In genomic region chr6:73523658-73524057, GRCm38 (mm10) we compare ENCODE assay signal across 15 mouse cellular contexts. TPM values are rescaled to one million over a fixed set of nuclear protein-coding genes. Genes with fewer than 3 reads are reported as not detected.
DNase-seq lines count a peak whose midpoint lies in the region; ATAC-seq and TF ChIP-seq lines count a peak whose summit lies in the region.
"Had no signal": no experiment of that assay in that cellular context is flagged by ENCODE, and none has a peak within 500 bp of the region (broad histone marks: within the 10 kb centered on the region; RNA-seq: fewer than 3 reads in every experiment).

No protein-coding gene starts in this region.

- ATAC-seq in lung, embryonic 14.5 days (ENCODE audit: insufficient read depth), result no peak
- ATAC-seq in megakaryocyte-erythroid progenitor cell, adult 5-6 weeks (replicated peaks; ENCODE audit: low FRiP score, low TSS enrichment, poor library complexity, severe bottlenecking), result no peak
- ATAC-seq: midbrain, embryonic 16.5 days had no signal

- no peaks in the 10 kb centered on the region for H3K4me1 ChIP-seq in heart, adult 2 months (ENCODE audit: control insufficient read depth, insufficient read depth, low read length)
- no peaks in the 10 kb centered on the region for H3K4me1 ChIP-seq in lung, embryonic 14.5 days (ENCODE audit: insufficient read depth)
- H3K4me1 ChIP-seq: heart, embryonic 13.5 days; lung, embryonic 15.5 days had no signal

- no peaks in the 10 kb centered on the region for H3K36me3 ChIP-seq in heart, adult 2 months (ENCODE audit: control insufficient read depth, insufficient read depth, low read length)
- H3K36me3 ChIP-seq in lung, embryonic 14.5 days (ENCODE audit: insufficient read depth), result no peaks in the 10 kb centered on the region
- H3K36me3 ChIP-seq: heart, embryonic 13.5 days; lung, embryonic 15.5 days had no signal

- no peaks in the 10 kb centered on the region for H3K9me3 ChIP-seq in lung, embryonic 14.5 days (ENCODE audit: low read depth, low read length)
- H3K9me3 ChIP-seq: heart, embryonic 13.5 days; lung, embryonic 15.5 days had no signal

- no peak overlapping the region for H3K9ac ChIP-seq in heart, adult 2 months (ENCODE audit: low read depth, low read length)
- no peak overlapping the region for H3K9ac ChIP-seq in lung, embryonic 14.5 days
- H3K9ac ChIP-seq: heart, embryonic 13.5 days; lung, embryonic 15.5 days had no signal

- no peak overlapping the region for H3K27ac ChIP-seq in heart, adult 2 months
- H3K27ac ChIP-seq in lung, embryonic 14.5 days (ENCODE audit: low read depth), result no peak overlapping the region
- H3K27ac ChIP-seq: heart, embryonic 13.5 days; lung, embryonic 15.5 days had no signal

- no peaks in the 10 kb centered on the region for H3K79me2 ChIP-seq in heart, adult 2 months (replicated peaks; ENCODE audit: control insufficient read depth, insufficient read depth, low read length)

- intact Hi-C loops in heart, adult 2 months (cut with DNase I), result no loop called here

- no peak for TF ChIP-seq POLR2A in heart, adult 2 months (IDR thresholded peaks at IDR 0.05; ENCODE audit: insufficient read depth, low read depth, low read length)

- H3K4me3 ChIP-seq in heart, adult 2 months, result no peak overlapping the region
- no peak overlapping the region for H3K4me3 ChIP-seq in lung, embryonic 14.5 days (ENCODE audit: low read depth, low read length)
- H3K4me3 ChIP-seq: heart, embryonic 13.5 days; lung, embryonic 15.5 days had no signal

- TF ChIP-seq EP300 in heart, adult 2 months (IDR thresholded peaks at IDR 0.05; ENCODE audit: insufficient read depth, low read depth, low read length), result no peak

- WGBS in heart, adult 2 months, result 65% methylated on average over 9 of the region's 9 CpGs
- 63% methylated on average over 9 of the region's 9 CpGs for WGBS in lung, embryonic 14.5 days

- H3K4me2 ChIP-seq in lung, embryonic 14.5 days, result no peak overlapping the region
- H3K4me2 ChIP-seq: heart, embryonic 13.5 days; lung, embryonic 15.5 days had no signal

- TF ChIP-seq CTCF in heart, adult 2 months (IDR thresholded peaks at IDR 0.05), result 0 out of 2 replicates have a peak, but pooled peaks have one; percentile 10
- TF ChIP-seq CTCF in lung, embryonic 14.5 days (IDR thresholded peaks at IDR 0.05; ENCODE audit: low read depth), result peak; percentile 53

- DNase-seq in heart, adult 2 months, result no peak
- no peak for DNase-seq in heart, adult 8-10 months (ENCODE audit: low spot score)
- peak; percentile 56 for DNase-seq in lung, embryonic 14.5 days
- no peak for DNase-seq in lung, adult 18-20 months
- DNase-seq in NIH3T3 (ENCODE audit: low read depth), result peak; percentile 20
- peak; percentile 8 for DNase-seq in lung, postnatal 14 days
- DNase-seq in ovary, postnatal 36 days (ENCODE audit: low spot score), result no peak
- DNase-seq: adrenal gland, adult 8-10 months; cerebellum, adult 8-10 months had no signal

- no peaks in the 10 kb centered on the region for H3K27me3 ChIP-seq in heart, adult 2 months (ENCODE audit: control insufficient read depth, insufficient read depth, low read length)
- H3K27me3 ChIP-seq in lung, embryonic 14.5 days (ENCODE audit: insufficient read depth, low read length), result no peaks in the 10 kb centered on the region
- H3K27me3 ChIP-seq: heart, embryonic 13.5 days; lung, embryonic 15.5 days had no signal

RNA-seq across cellular contexts. Expression of gene 4931417E11Rik, which starts 54.2 kb away (rescaled TPM):
- not detected for total RNA-seq in heart, adult 2 months (2021)
- polyA plus RNA-seq in heart, adult 2 months (2012; rRNA removed), result not detected in 2 replicates
- not detected for total RNA-seq in heart, adult 8-10 months (2022)
- not detected in 2 replicates for polyA plus RNA-seq in lung, embryonic 14.5 days (2014; fragmentation: Nextera tagmentation; extraction: Ambion mirVana)
- total RNA-seq in megakaryocyte-erythroid progenitor cell, adult 5-6 weeks (2014; fragmentation: Nextera tagmentation), result not detected in 2 replicates
- total RNA-seq in megakaryocyte-erythroid progenitor cell, adult 5-6 weeks (2017), result not detected in 2 replicates
- total RNA-seq: adrenal gland, adult 8-10 months; left cerebral cortex, adult 18-20 months had no signal
- polyA plus RNA-seq: heart, embryonic 13.5 days; intestine, embryonic 14.5 days; lung, embryonic 15.5 days; midbrain, embryonic 16.5 days had no signal

Comparison
In these comparisons a context has a peak if more than half of its experiments do, and no peak if none do; other contexts are left out.
1. DNase-seq: peak in lung, embryonic 14.5 days (single experiment), NIH3T3 (single experiment) and lung, postnatal 14 days (single experiment); none in heart, adult 2 months (0 of 2), heart, adult 8-10 months (single experiment), lung, adult 18-20 months (0 of 2) and ovary, postnatal 36 days (single experiment).